Mouse (Mus musculus): ENCODE data around the gene Gm5640. TPM values are rescaled to one million over a fixed set of nuclear protein-coding genes. Genes with fewer than 3 reads are reported as not detected.
"Not testable (repeated sequence)": the region's sequence is repeated elsewhere in the genome, so short reads cannot be mapped to it uniquely, and the experiment has no call there.

Gm5640 gene
- polyA plus RNA-seq (2012; rRNA removed) = 0.03 and 0.04 TPM in 2 replicates

GRCm38 (mm10) chrX:74645466-74646323 lies at the start of gene Gm5640:
Gene Gm5640 (minus strand): TSS chrX:74645635.
- not testable (repeated sequence) for H3K4me3 ChIP-seq (ENCODE audit: insufficient read depth, low read depth, low read length); DNase-seq; H3K4me1 ChIP-seq (ENCODE audit: control insufficient read depth, insufficient read depth, low read length); H3K36me3 ChIP-seq (ENCODE audit: control insufficient read depth, insufficient read depth, low read length); H3K27me3 ChIP-seq (replicated peaks; ENCODE audit: control insufficient read depth, insufficient read depth, low read length); H3K27ac ChIP-seq (ENCODE audit: insufficient read depth, low read depth, low read length)
- 38% methylated on average over 2 of the region's 5 CpGs for WGBS

- not testable (repeated sequence) for DNase-seq; H3K36me3 ChIP-seq (ENCODE audit: control insufficient read depth, insufficient read depth, low read length); H3K27ac ChIP-seq (ENCODE audit: insufficient read depth, low read depth, low read length); H3K27me3 ChIP-seq (replicated peaks; ENCODE audit: control insufficient read depth, insufficient read depth, low read length); H3K4me1 ChIP-seq (ENCODE audit: control insufficient read depth, insufficient read depth, low read length); H3K4me3 ChIP-seq (ENCODE audit: insufficient read depth, low read depth, low read length)
- no CpG with 5 or more reads among the region's 1 CpGs for WGBS
Observed at GRCm38 (mm10) chrX:74646393-74646792, 958 bp upstream of the Gm5640 start.

- WGBS = 96% methylated on average over 2 of the region's 2 CpGs
- no peak within 1 kb of the TSS for H3K4me3 ChIP-seq (ENCODE audit: insufficient read depth, low read depth, low read length)
- TF ChIP-seq POLR2A (IDR thresholded peaks at IDR 0.05; ENCODE audit: low read depth, low read length) (no peak), CTCF (conservative IDR thresholded peaks at IDR 0.05; ENCODE audit: insufficient read depth, insufficient read length, low read depth, low read length) (no peak)
- no peaks in the 10 kb centered on the region for H3K4me1 ChIP-seq (ENCODE audit: control insufficient read depth, insufficient read depth, low read length)
- no peaks in the 10 kb centered on the region for H3K27me3 ChIP-seq (replicated peaks; ENCODE audit: control insufficient read depth, insufficient read depth, low read length)
- H3K36me3 ChIP-seq (ENCODE audit: control insufficient read depth, insufficient read depth, low read length) = no peaks in the 10 kb centered on the region
- no peak within 1 kb of the TSS for H3K27ac ChIP-seq (ENCODE audit: insufficient read depth, low read depth, low read length)
- no peak for DNase-seq
Observed at GRCm38 (mm10) chrX:74592379-74592778, 53.1 kb downstream of the Gm5640 start, which contains the start of gene Olfr1325. Gene Olfr1325 (plus strand): TSS chrX:74592679.

Other genes with a start within 250 kb of the Gm5640 start
- gene G6pdx, start 216.4 kb downstream of the Gm5640 start, polyA plus RNA-seq (2012; rRNA removed) = 34.1 and 34.8 TPM in 2 replicates
- gene Gm6880, start 164.2 kb downstream of the Gm5640 start, polyA plus RNA-seq (2012; rRNA removed) = not detected in 2 replicates
- gene Olfr1326-ps1, start 70.7 kb downstream of the Gm5640 start, polyA plus RNA-seq (2012; rRNA removed) = not detected in 2 replicates
- not detected in 2 replicates for gene Olfr1325, start 53.0 kb downstream of the Gm5640 start, polyA plus RNA-seq (2012; rRNA removed)
- not detected in 2 replicates for gene Gm6890, start 95.3 kb upstream of the Gm5640 start, polyA plus RNA-seq (2012; rRNA removed)
- 0.03 TPM in 1 of 2 replicates, not detected in the other for gene Gm5936, start 191.6 kb upstream of the Gm5640 start, polyA plus RNA-seq (2012; rRNA removed)